Mouse (Mus musculus) CH12.LX (cell line): ENCODE measurements at regions not wholly inside any gene's neighbourhood (a gene's known extent, or its start where the extent isn't known, plus 50 kb on each side); places are given as distances from the start of the nearest gene placed in this dataset.

ENCODE experiments used
- DNase-seq: peaks from one replicate; pipeline ENCODE4 v3.0.0-alpha.2; 2013; ENCODE audit errors: extremely low read depth
- H3K27ac ChIP-seq: 2 replicates; pipeline ENCODE4 v1.5.1; 2012; ENCODE audit warnings: low read depth, mild to moderate bottlenecking, control low read depth, moderate library complexity; ENCODE audit not compliant: insufficient read depth
- H3K27me3 ChIP-seq: replicated peaks from 2 replicates; pipeline ENCODE3; 2012; ENCODE audit warnings: inconsistent platforms
- H3K36me3 ChIP-seq, 2 experiments: replicated peaks in 1 of 2; 2 replicates each; pipeline versions ENCODE3 to v1.6.1; 2012; ENCODE audit warnings: inconsistent platforms in 1 of 2, low read length in 1 of 2, mild to moderate bottlenecking in 1 of 2, mixed read lengths in 1 of 2, moderate library complexity in 1 of 2; ENCODE audit not compliant: control insufficient read depth in 1 of 2, insufficient read depth in 1 of 2
- H3K4me1 ChIP-seq, 2 experiments: 2 replicates each; pipeline ENCODE4 v1.6.1; 2012; ENCODE audit warnings: inconsistent platforms in 1 of 2, moderate library complexity in 1 of 2; ENCODE audit not compliant: insufficient read depth in 2 of 2, control insufficient read depth in 1 of 2
- H3K4me2 ChIP-seq: 2 replicates; pipeline ENCODE4 v1.6.1; 2012; ENCODE audit warnings: low read depth, mild to moderate bottlenecking, control low read depth; ENCODE audit not compliant: poor library complexity, insufficient read depth, severe bottlenecking
- H3K4me3 ChIP-seq, 3 experiments: fragments of 150-350 bp in 1 of 3; sonication (generic) in 1 of 3; replicated peaks in 1 of 3; 2 replicates each; pipeline versions ENCODE3 to v1.5.1; 2011 to 2012; ENCODE audit warnings: low read depth in 2 of 3, low read length in 2 of 3, mild to moderate bottlenecking in 2 of 3, moderate library complexity in 2 of 3, control low read depth in 1 of 3, improper control_type of control experiment in 1 of 3, inconsistent platforms in 1 of 3, mixed read lengths in 1 of 3; ENCODE audit not compliant: poor library complexity in 1 of 3
- H3K79me2 ChIP-seq: replicated peaks from 2 replicates; pipeline ENCODE4 v1.6.1; 2012; ENCODE audit warnings: mild to moderate bottlenecking, moderate library complexity; ENCODE audit not compliant: control insufficient read depth, poor library complexity, insufficient read depth, severe bottlenecking; ENCODE audit errors: extremely low read depth
- H3K9ac ChIP-seq: 2 replicates; pipeline ENCODE4 v1.6.1; 2012; ENCODE audit warnings: low read depth, mild to moderate bottlenecking, control low read depth, moderate library complexity; ENCODE audit not compliant: insufficient read depth
- H3K9me3 ChIP-seq: replicated peaks from 2 replicates; pipeline ENCODE3; 2012; ENCODE audit warnings: low read length, inconsistent platforms, mixed read lengths
- CHD1 ChIP-seq: IDR thresholded peaks from 2 replicates; pipeline ENCODE4 v1.6.1; 2012; ENCODE audit warnings: low read depth, low read length, improper control_type of control experiment, inconsistent platforms
- CHD2 ChIP-seq: IDR thresholded peaks from 2 replicates; pipeline ENCODE4 v1.6.1; 2011; ENCODE audit warnings: low read length, improper control_type of control experiment
- E2F4 ChIP-seq: IDR thresholded peaks from 2 replicates; pipeline ENCODE4 v1.6.1; 2011; ENCODE audit warnings: low read depth, low read length, improper control_type of control experiment; ENCODE audit not compliant: insufficient replicate concordance
- ELF1 ChIP-seq: IDR thresholded peaks from 2 replicates; pipeline ENCODE4 v1.6.1; 2014; ENCODE audit warnings: low read depth, mild to moderate bottlenecking, inconsistent platforms, low read length, improper control_type of control experiment
- EP300 ChIP-seq: IDR thresholded peaks from 2 replicates; pipeline ENCODE4 v1.6.1; 2011; ENCODE audit warnings: low read length, improper control_type of control experiment
- GABPA ChIP-seq: IDR thresholded peaks from 2 replicates; pipeline ENCODE4 v1.6.1; 2012; ENCODE audit warnings: low read depth, low read length, improper control_type of control experiment, inconsistent platforms; ENCODE audit not compliant: insufficient replicate concordance
- HCFC1 ChIP-seq: IDR thresholded peaks from 2 replicates; pipeline ENCODE4 v1.6.1; 2012; ENCODE audit warnings: low read depth, mild to moderate bottlenecking, inconsistent platforms, low read length, improper control_type of control experiment
- IRF4 ChIP-seq: IDR thresholded peaks from 2 replicates; pipeline ENCODE4 v1.6.1; 2014; ENCODE audit warnings: low read depth, mild to moderate bottlenecking, inconsistent platforms, low read length, improper control_type of control experiment
- JUN ChIP-seq: IDR thresholded peaks from 2 replicates; pipeline ENCODE4 v1.6.1; 2011; ENCODE audit warnings: low read depth, mild to moderate bottlenecking, low read length, improper control_type of control experiment, moderate library complexity; ENCODE audit not compliant: insufficient read depth
- JUND ChIP-seq: conservative IDR thresholded peaks from 2 replicates; pipeline ENCODE4 v1.6.1; 2011; ENCODE audit warnings: low read depth, low read length, improper control_type of control experiment
- MAX ChIP-seq: IDR thresholded peaks from 2 replicates; pipeline ENCODE4 v1.6.1; 2011; ENCODE audit warnings: low read length, improper control_type of control experiment
- MEF2A ChIP-seq: IDR thresholded peaks from 2 replicates; pipeline ENCODE4 v1.6.1; 2014; ENCODE audit warnings: low read depth, mild to moderate bottlenecking, inconsistent platforms, low read length, improper control_type of control experiment, borderline replicate concordance
- MYC ChIP-seq: IDR thresholded peaks from 2 replicates; pipeline ENCODE4 v1.6.1; 2011; ENCODE audit warnings: low read depth, mild to moderate bottlenecking, improper control_type of control experiment, low read length
- NELFE ChIP-seq: IDR thresholded peaks from 2 replicates; pipeline ENCODE4 v1.6.1; 2011; ENCODE audit warnings: low read depth, low read length, improper control_type of control experiment
- NRF1 ChIP-seq: IDR thresholded peaks from 2 replicates; pipeline ENCODE4 v1.6.1; 2014; ENCODE audit warnings: low read depth, mild to moderate bottlenecking, inconsistent platforms, low read length, improper control_type of control experiment, moderate library complexity
- PAX5 ChIP-seq: IDR thresholded peaks from 2 replicates; pipeline ENCODE4 v1.6.1; 2012; ENCODE audit warnings: low read length, inconsistent platforms, mixed read lengths
- RCOR1 ChIP-seq: conservative IDR thresholded peaks from 2 replicates; pipeline ENCODE4 v1.6.1; 2012; ENCODE audit warnings: low read depth, mild to moderate bottlenecking, inconsistent platforms, low read length, improper control_type of control experiment
- SIN3A ChIP-seq: IDR thresholded peaks from 2 replicates; pipeline ENCODE4 v1.6.1; 2012; ENCODE audit warnings: low read length, improper control_type of control experiment, inconsistent platforms
- SMC3 ChIP-seq: IDR thresholded peaks from 2 replicates; pipeline ENCODE4 v1.6.1; 2011; ENCODE audit warnings: low read depth, low read length, improper control_type of control experiment
- TBP ChIP-seq: conservative IDR thresholded peaks from 2 replicates; pipeline ENCODE4 v1.6.1; 2011; ENCODE audit warnings: low read depth, low read length, improper control_type of control experiment
- UBTF ChIP-seq: IDR thresholded peaks from 2 replicates; pipeline ENCODE4 v1.6.1; 2012; ENCODE audit warnings: low read depth, mild to moderate bottlenecking, inconsistent platforms, low read length, improper control_type of control experiment, moderate library complexity
- USF1 ChIP-seq: IDR thresholded peaks from 2 replicates; pipeline ENCODE4 v1.6.1; 2014; ENCODE audit warnings: low read depth, mild to moderate bottlenecking, inconsistent platforms, low read length, improper control_type of control experiment
- ZKSCAN1 ChIP-seq: IDR thresholded peaks from 2 replicates; pipeline ENCODE4 v1.6.1; 2012; ENCODE audit warnings: low read depth, inconsistent platforms, low read length, improper control_type of control experiment, borderline replicate concordance
- ZNF384 ChIP-seq: IDR thresholded peaks from 2 replicates; pipeline ENCODE4 v1.6.1; 2012; ENCODE audit warnings: low read depth, low read length, improper control_type of control experiment, inconsistent platforms
- dilution Hi-C: fragments of 300-500 bp; cut with MboI; formaldehyde crosslinking; loops from 2 replicates; pipeline ENCODE4 v1.14.3; 2020; ENCODE audit warnings: low sequenced_read_pairs; ENCODE audit not compliant: extremely low pct_unique_long_range_greater_than_20kb, extremely low pct_ligation_motif_present
- in situ Hi-C: fragments of 300-500 bp; cut with MboI; formaldehyde crosslinking; loops from 3 replicates; pipeline ENCODE4 v1.14.3; 2019; ENCODE audit warnings: low sequenced_read_pairs, low pct_ligation_motif_present, low pct_unique_long_range_greater_than_20kb, mixed read lengths

DNA sequence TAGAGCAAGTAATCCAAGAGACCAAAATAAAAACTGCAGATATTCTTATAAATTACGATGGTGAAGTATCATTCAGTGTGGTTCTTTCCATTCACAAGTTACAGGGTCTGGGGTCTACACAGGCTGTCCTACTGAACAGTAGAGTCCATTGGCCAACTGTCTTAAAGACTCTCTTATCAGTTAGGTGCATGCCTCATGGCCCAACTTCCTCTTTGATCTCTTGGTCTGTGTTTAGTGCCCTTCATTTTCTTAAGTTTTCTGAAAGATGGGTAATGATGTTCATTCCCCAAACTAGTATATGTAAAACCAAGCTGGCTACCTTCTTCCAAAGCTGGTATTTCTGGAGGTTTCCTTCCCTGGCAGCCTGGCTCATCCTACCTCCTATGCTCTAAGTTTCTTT lies 268.7 kb upstream of the Ift57 start:
- dilution Hi-C loops: no loop called here
- in situ Hi-C loops: no loop called here
- H3K9ac ChIP-seq: no peak overlapping the region
- no peaks in the 10 kb centered on the region for H3K36me3 ChIP-seq
- peaks cover 0 to 9% of the 10 kb centered on the region in 2 experiments; a peak in 1 of 4 replicates for H3K4me1 ChIP-seq
- H3K27me3 ChIP-seq: no peaks in the 10 kb centered on the region
- TF ChIP-seq NRF1 (no peak), GABPA (no peak), JUN (no peak), JUND (no peak), NELFE (no peak), SIN3A (no peak), USF1 (no peak), TBP (no peak), EP300 (no peak), ZNF384 (no peak), CHD2 (no peak), SMC3 (no peak), CHD1 (no peak), MAX (no peak), HCFC1 (no peak), E2F4 (no peak), MEF2A (no peak), ELF1 (no peak), IRF4 (no peak), UBTF (no peak)
- no peak overlapping the region for H3K4me3 ChIP-seq
- H3K79me2 ChIP-seq: no peaks in the 10 kb centered on the region
- DNase-seq: no peak
- H3K27ac ChIP-seq: no peak overlapping the region
- no peak overlapping the region for H3K4me2 ChIP-seq
- no peaks in the 10 kb centered on the region for H3K9me3 ChIP-seq

GRCm38 (mm10) chr16:49431902-49432301 lies 267.1 kb upstream of the Ift57 start:
- H3K9ac ChIP-seq: no peak overlapping the region
- H3K36me3 ChIP-seq: no peaks in the 10 kb centered on the region
- H3K27ac ChIP-seq: no peak overlapping the region
- H3K4me1 ChIP-seq: peaks cover 0 to 9% of the 10 kb centered on the region in 2 experiments; a peak in 1 of 4 replicates
- H3K27me3 ChIP-seq: no peaks in the 10 kb centered on the region
- dilution Hi-C loops: no loop called here
- H3K4me3 ChIP-seq: no peak overlapping the region
- no peak for DNase-seq
- H3K79me2 ChIP-seq: no peaks in the 10 kb centered on the region
- TF ChIP-seq PAX5: no peak
- TF ChIP-seq RCOR1: no peak
- TF ChIP-seq MYC: no peak
- no peak for TF ChIP-seq IRF4
- no peak for TF ChIP-seq USF1
- no peak for TF ChIP-seq ZNF384
- TF ChIP-seq ZKSCAN1: no peak
- in situ Hi-C loops: no loop called here
- H3K9me3 ChIP-seq: no peaks in the 10 kb centered on the region
- no peak overlapping the region for H3K4me2 ChIP-seq
